Mouse (Mus musculus) left cerebral cortex, adult 18-20 months (tissue): Measurements from ENCODE around the gene Coq8a. TPM values are rescaled to one million over a fixed set of nuclear protein-coding genes. Genes with fewer than 3 reads are reported as not detected.

Experiments used
- DNase-seq, 2 experiments: peaks; one replicate each; pipeline ENCODE4 v3.0.0; 2021 to 2022; ENCODE audit warnings: low spot score in 2 of 2, mixed read lengths in 1 of 2
- total RNA-seq, 2 experiments: library from RNA; stranded (reverse); gene quantifications; 2 replicates each; pipeline ENCODE4 v1.2.3; 2021

Coq8a gene
- total RNA-seq, 2 experiments from 2014 or later = 54.1 to 54.2 TPM

DNA sequence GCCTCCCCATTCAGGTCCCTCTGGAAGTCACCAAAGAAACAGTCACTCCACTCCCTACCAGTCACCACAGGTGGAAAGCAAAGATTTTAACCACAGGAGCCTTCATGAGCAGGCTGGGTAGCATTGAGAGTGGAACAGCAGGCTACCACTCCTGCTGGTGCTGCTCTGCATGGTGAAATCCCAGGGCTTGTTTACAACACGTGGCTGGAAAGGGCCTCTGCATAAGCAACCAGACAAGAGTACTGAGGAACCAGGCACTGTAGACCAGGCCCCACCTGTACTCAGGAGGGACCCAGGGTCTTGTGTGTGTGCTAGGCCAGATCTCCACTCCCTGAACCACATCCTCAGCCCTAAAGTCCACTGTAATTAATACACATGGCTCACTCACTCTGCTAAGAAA, 22.6 kb downstream of the Coq8a start:
- DNase-seq = no peak

DNA sequence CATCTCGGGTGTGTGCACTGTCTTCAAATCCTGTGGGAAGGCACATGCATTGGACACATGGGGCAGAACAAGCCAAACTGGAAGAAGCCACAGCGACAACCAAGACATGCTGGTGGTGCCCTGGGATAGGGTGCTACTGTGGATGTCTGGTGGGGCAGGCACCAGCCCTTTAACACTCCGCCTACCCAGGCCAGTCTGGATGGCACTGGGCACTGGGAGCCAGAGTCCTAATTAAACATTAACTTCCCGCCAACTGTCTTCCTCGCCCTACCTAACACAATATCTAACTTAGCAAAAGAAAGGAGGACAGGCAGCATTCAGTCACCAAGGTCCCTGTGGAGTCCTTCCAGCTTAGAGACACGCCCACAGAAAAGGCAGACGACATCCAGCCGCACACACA, 23.8 kb downstream of the Coq8a start:
- DNase-seq = no peak

DNA sequence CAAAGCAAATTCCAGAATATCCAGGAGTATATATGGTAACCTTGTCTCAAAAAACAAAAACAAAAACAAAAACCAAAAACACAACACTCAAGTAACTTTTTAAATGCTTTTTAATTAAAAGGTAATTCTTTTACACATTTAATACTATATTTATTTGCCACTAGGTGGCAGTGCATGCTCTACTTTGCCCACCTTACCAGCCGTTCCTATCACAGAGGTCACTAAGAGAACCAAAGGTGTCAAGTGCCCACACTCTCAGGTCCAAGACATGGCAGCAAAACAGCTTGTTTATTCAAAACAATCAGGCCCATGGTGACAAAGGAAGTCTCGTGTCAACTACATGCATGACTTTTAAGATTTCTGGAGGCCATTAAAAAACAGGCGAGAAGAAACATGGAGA, 24.2 kb downstream of the Coq8a start:
- no peak for DNase-seq

DNA sequence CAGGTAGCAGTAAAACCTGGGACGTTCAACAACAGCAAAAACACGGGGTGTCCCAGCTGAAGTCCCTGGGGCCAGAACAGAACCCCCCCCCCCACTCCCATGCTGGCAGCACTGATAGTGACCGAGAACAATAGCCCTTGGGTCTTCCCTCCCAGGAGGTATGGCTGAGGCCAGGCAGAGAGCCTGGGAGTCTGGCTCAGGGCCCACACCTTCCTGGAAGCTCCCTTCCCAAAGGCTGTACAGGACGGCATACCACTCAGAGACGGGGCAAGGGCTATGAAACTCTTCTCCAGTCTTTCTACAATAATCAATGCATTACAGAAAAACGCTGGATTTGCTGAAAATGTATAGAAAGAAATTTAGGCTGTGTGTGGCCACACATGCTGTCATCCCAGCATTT, 24.7 kb downstream of the Coq8a start:
- no peak for DNase-seq

DNA sequence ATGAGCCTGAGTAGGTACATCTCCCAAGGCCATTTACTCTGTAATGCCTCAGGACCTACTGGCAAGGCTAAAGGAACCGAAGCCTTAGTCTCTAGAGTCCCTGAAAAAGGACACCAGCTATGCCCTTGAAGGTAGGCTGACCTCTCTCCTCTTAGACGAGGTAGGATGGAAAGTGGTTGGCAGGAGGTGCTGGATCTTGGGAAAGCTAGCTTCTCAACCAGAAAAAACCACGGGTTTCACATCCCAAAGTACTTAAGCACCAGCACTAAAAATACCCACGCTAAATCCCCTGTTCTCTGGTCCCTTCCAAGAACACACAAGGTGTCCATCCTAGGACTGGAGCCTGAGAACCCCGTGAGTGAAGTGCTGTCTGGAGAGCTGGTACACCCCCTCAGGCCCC, 26.4 kb downstream of the Coq8a start:
- DNase-seq = no peak

DNA sequence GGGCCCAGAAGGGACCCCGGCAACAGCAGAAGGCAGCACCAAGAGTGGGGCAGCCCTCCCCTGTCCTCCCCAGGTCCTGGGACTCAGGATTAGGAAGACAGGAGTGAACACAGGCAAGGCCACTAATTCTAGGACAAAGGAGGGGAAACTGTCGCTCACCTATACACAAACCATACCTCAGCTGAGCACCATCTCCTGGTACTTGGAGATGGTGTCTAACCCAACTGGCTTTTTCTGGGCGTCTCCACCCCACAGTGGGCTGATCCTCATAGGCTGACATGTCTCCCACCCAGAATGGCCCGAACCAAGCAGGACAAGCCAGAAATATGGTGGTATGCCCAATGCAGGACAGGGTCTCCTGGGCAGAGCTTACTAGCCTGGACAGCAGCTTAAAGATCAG, 26.8 kb downstream of the Coq8a start:
- no peak for DNase-seq

DNA sequence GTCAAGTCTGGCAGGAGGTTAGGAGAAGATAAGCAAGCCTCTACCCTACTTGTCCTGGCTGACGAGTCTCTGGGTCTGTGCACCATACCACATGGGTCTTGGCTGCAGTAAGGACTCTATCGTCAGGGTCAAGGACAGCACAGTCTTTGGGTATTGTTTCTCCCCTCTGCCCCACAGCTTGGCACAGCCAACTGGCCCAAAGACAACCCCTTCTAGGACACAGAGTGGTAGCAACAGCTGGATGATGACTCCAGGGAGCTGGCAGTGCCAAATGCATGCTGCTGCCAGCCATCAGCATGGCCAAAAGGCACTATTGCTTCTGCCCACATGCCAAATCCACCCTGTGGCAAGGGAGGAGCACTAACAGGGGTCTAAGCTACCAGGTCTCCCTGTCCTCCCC, 27.5 kb downstream of the Coq8a start:
- no peak for DNase-seq

DNA sequence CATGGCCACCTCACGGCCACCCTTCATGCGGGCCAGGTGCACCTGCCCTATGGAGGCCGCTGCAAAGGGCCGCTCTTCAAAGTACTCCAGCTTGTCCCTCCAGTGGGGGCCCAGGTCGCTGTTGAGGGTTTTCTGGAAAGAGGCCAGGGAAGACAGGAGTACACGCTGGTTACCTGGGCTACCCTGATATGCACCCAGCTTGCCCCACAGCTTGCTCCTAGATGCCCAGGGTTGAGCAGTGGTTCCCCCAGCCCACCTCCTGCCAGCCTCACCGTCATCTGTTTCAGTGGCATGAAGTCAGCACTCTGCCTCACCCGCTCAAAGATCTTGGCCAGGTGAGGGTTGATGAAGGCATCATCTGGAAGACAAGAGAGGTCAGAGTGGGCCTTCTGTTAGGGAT, 29.3 kb downstream of the Coq8a start:
- no peak for DNase-seq

DNA sequence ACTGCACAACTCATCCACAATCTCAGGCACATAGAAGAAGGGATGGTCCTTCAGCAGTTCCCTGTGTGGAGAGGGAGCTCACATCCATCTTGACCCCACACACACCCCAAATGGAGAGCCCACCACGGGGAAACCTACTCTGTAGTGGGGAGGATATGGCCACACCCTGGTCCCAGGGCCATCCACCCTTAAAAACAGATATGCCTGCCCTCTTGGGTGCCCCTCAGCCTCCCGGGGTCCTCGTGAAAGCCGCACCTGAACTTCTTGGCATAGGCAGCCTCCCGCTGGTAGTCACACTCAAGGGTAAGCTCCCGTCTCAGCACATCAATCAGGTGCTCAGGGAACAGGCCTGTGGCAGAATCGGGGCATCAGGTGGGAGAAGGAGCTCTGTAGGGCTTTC, 30.2 kb downstream of the Coq8a start:
- no peak for DNase-seq

DNA sequence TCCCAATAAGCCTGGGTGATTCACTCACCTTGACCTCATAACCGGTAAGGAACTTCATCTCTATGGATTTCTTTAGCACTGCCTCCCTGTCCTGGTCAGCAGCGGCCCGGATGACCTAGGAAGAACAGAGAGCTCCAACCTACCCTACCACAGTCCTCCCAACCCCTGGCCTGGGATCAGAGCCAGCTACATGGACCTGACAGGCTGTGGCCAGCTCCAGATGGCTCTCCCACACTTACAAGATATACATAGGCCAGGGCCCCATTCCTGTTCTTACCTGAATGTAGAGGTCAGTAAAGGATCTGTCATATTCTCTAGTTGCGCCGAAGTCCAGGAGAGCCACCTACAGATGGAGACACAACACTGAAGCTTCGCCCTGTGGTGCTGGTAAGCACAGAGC, 31.1 kb downstream of the Coq8a start:
- DNase-seq = no peak

DNA sequence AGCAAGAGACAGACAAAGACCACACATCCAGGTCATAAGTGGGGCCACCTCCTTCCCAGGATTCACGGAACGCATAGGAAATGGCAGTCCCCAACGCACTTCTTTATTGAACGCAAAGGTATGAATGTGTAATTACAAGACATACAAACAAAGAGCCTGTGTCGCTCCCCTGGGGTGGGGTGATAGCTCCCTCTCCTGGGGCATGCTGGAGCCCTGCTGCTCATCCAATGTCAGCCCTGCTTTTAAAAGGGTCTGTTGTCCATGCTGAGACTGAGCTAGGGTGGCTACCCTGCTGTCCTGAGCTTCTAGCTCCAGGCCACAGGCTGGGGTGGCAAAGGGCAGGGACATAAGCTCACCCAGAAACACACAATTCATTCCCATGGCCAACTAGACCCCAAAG, 32.9 kb downstream of the Coq8a start:
- DNase-seq = no peak

DNA sequence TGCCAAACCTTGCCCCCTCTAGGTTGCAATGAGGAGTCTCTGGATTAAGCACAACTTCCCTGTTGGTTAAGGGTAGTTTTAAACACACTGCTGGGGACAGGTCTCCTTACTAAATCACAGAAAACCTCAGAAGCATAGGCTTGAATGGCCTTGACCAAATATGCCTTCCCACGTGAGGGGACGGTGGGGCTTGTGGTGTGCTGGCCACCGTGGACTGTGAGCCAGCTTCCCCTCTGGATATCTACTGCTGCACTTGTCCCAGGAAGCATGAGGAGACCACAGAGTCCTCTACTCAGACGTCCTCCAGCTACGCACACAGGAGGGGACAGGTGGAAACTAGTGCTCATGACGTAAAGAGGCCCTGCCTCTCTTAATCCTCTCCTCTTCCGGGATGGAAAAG, 36.4 kb downstream of the Coq8a start:
- DNase-seq = no peak

DNA sequence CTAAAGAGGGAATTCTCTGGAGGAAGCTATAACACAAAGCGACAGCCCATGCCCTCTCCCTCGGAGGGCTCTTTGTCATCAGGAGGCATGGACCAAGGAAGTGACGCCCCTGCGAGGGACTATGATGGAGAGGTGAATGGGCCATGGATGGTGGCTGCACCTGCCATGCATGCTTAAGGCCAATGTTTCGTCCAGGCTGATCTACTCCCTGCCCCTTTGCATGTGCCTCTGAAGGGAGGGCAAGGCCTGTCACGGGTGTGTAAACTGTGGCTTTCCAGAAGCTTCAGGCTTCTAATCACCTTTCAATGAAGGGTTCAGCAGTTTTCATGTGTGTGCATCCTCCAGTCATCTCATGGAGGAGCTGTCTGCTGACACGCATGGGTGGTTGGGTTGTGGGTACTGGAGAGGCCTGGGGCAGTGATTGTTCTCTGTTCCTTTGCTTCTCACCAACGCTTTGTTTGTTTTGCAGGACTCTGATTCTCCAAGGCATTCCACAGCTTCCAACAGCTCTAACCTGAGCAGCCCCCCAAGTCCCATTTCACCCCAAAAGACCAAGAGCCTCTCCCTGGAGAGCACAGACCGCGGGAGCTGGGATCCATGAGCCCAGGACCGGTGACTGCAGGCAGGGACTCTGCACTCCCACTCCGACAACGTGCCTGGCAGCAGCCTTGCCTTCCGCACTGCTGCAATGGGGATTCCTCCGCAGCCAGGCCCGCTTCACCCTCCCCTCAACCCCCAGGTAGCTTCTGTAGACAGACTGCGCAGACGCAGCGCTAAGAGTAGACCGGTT, 37.6 kb downstream of the Coq8a start:
- DNase-seq = no peak

DNA sequence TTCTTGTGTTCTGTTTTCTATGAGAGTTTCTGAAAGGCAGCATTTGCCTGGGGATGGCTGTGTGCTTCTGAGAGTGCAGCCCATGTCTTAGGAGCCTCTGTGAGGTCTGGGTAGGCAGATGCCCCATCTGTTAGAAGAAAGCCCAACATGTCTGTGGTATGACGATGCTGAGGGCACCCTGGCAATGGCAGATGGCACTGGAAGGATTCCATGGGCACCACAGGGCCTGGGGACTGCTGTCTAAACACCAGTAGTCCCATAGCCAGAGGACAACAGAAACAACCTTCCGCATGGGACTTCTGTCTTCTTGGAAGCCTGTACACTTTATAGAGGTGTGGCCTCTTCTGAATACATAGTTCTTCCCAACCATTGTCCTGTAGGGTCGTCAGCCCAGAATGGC, 38.2 kb downstream of the Coq8a start:
- DNase-seq = no peak

DNA sequence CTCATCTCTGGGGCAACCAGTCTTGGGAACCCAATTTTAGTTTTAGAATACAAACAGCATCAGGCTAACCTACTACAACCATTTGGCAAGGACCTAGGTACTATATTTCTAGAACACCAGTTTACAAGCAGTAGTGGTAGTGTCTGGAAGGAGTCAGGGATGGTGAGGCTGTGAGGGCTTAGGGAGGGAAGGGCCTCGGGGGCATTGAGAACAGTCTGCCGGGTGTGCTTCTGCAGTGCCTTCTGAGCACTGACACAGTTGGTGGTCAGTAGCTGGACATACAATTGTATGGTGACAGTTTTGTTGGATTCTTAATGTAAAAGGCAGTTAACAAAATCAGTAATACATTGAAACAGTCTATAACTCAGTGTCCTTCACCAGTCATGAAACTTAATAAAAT, 38.9 kb downstream of the Coq8a start:
- DNase-seq = no peak

DNA sequence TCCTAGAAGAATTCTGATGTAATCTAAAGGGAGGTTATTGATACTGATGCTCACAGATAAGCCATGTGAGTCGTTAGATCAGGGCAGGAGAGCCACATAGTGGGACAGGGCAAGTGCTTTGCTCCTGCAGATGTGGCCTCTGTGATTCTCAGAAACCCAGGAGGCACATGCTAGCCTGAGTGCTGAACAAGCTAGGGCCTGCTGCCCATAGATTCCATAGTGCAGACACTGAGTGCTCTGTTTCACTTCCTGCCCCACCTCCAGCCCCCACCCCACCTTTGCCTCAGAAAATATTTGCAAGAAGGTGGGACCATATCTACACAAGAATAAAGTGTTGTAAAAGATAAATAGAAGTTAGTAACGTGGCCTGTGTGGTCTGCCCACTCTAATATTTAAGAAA, 40.8 kb downstream of the Coq8a start:
- no peak for DNase-seq

DNA sequence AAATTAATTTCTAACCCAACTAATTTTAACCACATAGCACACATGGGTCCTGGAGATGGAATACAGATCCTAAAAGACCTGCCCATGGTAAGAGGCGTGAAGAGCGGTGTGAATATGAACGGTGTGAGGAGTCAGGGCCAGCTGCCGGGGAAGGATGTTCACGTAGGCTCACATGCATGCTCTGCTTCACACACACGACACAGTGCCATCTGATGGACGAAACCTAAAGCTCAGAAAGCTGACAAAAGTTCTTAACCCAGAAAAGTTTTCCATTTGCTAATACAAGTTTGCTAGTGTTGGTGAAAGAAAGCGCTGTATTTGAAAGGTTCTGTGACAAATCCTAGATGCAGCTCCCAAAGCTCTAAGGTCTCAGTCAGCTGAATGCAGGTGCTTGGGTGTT, 48.2 kb downstream of the Coq8a start:
- DNase-seq = no peak

DNA sequence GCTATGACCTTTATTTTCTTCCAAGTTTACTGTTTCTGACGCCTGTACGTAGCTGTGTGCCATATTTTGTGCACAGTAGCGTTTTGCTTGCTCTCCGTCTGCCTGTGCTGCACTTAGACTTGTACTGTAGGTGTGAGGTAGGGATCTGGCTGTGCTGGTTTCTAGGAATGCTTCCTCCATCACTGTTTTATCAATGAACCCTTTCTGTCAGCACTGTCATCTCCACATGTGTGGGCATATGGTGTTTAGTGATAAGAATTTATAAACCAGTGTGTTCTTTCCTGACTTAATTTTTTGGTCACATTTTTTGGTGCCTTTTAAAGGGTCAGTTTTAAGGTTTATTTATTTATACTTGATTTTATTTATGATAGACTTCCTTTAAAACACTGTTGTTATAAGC, 50.8 kb downstream of the Coq8a start:
- DNase-seq = no peak

DNA sequence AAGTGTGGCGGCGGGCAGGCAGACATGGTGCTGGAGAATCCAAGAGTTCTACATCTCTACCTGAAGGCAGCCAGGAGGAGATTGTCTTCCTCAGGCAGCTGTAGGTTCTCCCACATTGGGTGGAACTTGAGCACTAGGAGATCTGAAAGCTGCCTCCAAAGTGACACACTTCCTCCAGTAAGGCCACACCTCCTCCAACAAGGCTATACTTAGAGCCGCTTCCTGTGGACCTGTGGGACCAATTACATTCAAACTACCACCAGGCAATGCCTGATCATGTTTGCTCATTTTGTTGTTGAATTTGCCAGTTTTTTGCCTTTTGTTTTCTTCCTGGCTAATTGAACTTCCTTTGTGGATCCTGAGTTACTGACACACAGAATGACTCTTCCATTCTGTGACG, 51.4 kb downstream of the Coq8a start:
- DNase-seq = no peak

DNA sequence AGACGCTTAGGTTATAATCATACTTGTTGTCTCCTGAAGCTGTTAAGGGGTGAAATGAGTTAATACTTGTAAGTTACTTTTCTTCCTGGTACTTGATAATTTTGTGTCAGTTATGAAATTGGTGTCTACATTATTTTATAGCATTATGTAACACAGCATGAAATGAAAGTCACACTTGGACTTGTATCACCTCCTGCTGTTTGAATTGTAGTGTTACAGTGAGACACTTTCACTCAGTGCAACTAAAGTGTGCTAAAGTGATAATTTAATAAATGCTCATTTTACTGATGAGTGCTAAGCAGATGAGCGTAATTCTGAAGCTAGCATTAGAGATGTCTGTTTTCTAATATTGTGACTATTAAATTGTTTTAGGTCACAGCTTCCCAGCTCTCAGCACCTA, 58.4 kb downstream of the Coq8a start:
- DNase-seq = no peak

DNA sequence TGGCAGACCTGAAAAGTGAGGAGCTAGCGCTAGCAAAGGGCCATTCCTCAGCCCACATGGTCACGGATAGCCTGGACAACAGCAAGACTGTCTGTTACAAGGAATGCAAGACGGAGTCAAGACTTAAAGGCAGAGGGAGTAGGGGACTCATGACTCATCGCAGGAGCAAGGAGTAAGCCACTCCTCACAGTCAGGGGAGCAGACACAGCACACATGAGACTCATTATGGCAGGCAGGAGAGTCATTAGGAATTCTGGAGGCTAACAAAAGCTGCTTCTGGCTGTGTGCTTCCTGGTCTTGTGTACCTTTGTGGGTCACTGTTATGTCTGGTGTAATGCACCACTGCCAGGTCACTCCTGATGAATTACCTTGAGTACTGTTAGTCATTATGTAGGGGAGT, 60.2 kb downstream of the Coq8a start:
- DNase-seq = no peak

DNA sequence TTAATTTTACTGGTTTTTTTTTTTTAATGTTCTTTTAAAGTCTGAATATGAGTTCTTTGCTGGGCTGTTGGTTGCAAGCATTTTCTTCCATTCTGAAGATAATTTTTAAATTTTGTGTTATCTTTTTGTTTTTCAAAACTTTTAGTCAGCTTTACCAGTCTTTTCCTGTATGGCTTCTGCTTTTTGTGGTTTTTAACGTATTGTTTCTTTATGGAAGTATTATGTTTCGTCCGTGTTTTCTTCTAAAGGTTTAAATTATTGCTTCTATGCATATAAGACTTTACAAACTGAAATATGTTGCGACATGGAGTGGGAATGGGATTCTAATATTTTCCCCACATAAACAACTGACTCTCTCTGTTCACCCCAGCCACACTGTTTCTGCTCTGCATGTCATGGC, 67.2 kb downstream of the Coq8a start:
- DNase-seq = no peak

DNA sequence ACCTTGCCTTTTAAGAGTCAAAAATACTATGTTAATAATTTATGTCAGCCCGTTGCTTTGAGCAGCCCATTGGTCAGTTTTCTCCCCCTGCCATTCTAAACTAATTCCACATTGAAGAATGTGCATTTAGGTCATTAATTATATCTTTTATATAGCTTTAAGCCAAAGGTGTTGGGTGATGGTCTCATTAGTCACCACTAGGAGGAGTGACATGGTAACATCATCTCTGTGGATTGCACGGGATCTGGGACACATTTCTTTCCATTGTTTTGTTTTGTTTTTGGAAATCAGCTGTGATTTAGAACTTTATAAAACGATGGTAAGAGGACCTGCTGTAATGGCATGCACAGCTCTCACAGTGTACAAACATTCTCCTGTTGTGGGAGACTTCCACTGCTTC, 68.0 kb downstream of the Coq8a start:
- DNase-seq = no peak
